Mouse (Mus musculus) testis, adult 2 months (tissue): ENCODE measurements at regions not wholly inside any gene's neighbourhood (a gene's known extent, or its start where the extent isn't known, plus 50 kb on each side); places are given as distances from the start of the nearest gene placed in this dataset.

ENCODE experiments used
- CTCF ChIP-seq: fragments of 200-500 bp; IDR thresholded peaks from 2 replicates; pipeline ENCODE4 v1.5.1; 2012; ENCODE audit warnings: low read depth, mild to moderate bottlenecking, inconsistent platforms, low read length, moderate library complexity; ENCODE audit not compliant: control insufficient read depth, insufficient read depth, insufficient replicate concordance
- POLR2A ChIP-seq: fragments of 200-500 bp; IDR thresholded peaks from 2 replicates; pipeline ENCODE4 v1.6.1; 2012; ENCODE audit warnings: low read depth, mild to moderate bottlenecking, inconsistent platforms, low read length, moderate library complexity; ENCODE audit not compliant: control insufficient read depth

DNA sequence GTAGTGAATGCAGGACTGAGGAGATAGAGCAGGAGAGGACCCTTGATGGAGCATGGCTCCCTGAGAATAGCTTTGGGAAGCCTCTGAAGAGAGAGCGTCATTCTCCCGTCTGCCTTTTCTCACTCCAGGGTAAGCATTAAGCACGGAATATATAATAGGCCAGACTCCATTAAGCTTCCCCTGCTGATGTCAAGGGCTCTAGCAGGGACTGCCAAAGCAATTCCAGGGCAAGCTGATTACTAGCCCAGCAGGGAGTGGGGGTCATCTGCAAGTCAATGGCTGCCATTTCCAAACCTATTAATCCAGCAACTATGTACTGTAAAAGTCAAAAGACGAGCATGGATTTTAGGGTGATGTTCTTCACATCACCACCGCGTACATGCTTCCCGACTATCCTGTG, 111.2 kb upstream of the Arl4c start:
- TF ChIP-seq CTCF (no peak), POLR2A (no peak)
